Mouse (Mus musculus): ENCODE data around the gene Prkar2b. TPM values are rescaled to one million over a fixed set of nuclear protein-coding genes. Genes with fewer than 3 reads are reported as not detected.

Prkar2b gene
- polyA plus RNA-seq, 1 experiment from 2014 or later, result 22.6 TPM

DNA sequence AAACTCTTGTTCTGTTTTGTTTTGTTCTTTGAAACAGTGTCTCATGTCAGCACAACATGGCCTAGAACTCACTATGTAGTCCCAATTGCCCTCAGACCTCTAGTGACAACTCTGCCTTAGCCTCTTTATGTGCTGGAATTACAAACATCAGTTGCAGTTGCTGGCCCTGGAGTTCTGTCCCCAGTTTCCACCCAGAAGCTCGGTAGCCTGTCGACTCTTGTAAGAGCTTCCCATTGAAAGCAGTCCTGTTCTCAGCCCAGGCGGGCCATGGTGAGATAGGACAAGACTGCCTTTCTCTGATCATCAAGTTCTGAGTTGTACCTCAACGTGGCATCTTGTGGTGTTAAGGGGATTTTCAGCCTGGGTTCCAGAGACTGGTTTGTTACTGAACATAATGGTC, 31.4 kb upstream of the Prkar2b start:
- no peak overlapping the region for H3K4me3 ChIP-seq (replicated peaks; ENCODE audit: low read length)
- no peaks in the 10 kb centered on the region for H3K9me3 ChIP-seq (replicated peaks; ENCODE audit: control insufficient read depth, low read length)
- 89% methylated on average over 4 of the region's 4 CpGs for WGBS
- ATAC-seq (ENCODE audit: insufficient read depth, low FRiP score), result no peak
- H3K27ac ChIP-seq (ENCODE audit: low read length), result no peak overlapping the region
- no peak overlapping the region for H3K4me2 ChIP-seq (ENCODE audit: low read depth, low read length)
- no peaks in the 10 kb centered on the region for H3K27me3 ChIP-seq (ENCODE audit: control insufficient read depth, insufficient read depth, low read length)
- no peaks in the 10 kb centered on the region for H3K36me3 ChIP-seq (ENCODE audit: control insufficient read depth, insufficient read depth, low read length)
- H3K9ac ChIP-seq (ENCODE audit: low read length), result no peak overlapping the region
- no peaks in the 10 kb centered on the region for H3K4me1 ChIP-seq (ENCODE audit: control insufficient read depth, insufficient read depth, low read length)

- H3K4me3 ChIP-seq (replicated peaks; ENCODE audit: low read length), result no peak overlapping the region
Measured at GRCm38 (mm10) chr12:32088566-32088965, 27.5 kb upstream of the Prkar2b start.

GRCm38 (mm10) chr12:32087339-32087738, 26.2 kb upstream of the Prkar2b start:
- H3K4me1 ChIP-seq (ENCODE audit: control insufficient read depth, insufficient read depth, low read length), result no peaks in the 10 kb centered on the region
- WGBS, result 63% methylated on average over 8 of the region's 8 CpGs
- H3K9me3 ChIP-seq (replicated peaks; ENCODE audit: control insufficient read depth, low read length), result no peaks in the 10 kb centered on the region
- ATAC-seq (ENCODE audit: insufficient read depth, low FRiP score), result no peak
- H3K36me3 ChIP-seq (ENCODE audit: control insufficient read depth, insufficient read depth, low read length), result no peaks in the 10 kb centered on the region
- no peak overlapping the region for H3K27ac ChIP-seq (ENCODE audit: low read length)
- no peak overlapping the region for H3K4me2 ChIP-seq (ENCODE audit: low read depth, low read length)
- H3K4me3 ChIP-seq (replicated peaks; ENCODE audit: low read length), result no peak overlapping the region
- no peaks in the 10 kb centered on the region for H3K27me3 ChIP-seq (ENCODE audit: control insufficient read depth, insufficient read depth, low read length)
- H3K9ac ChIP-seq (ENCODE audit: low read length), result no peak overlapping the region

More at GRCm38 (mm10) chr12:32088566-32088965, 27.5 kb upstream of the Prkar2b start:
- no peaks in the 10 kb centered on the region for H3K9me3 ChIP-seq (replicated peaks; ENCODE audit: control insufficient read depth, low read length)
- no peaks in the 10 kb centered on the region for H3K27me3 ChIP-seq (ENCODE audit: control insufficient read depth, insufficient read depth, low read length)
- no peaks in the 10 kb centered on the region for H3K36me3 ChIP-seq (ENCODE audit: control insufficient read depth, insufficient read depth, low read length)
- no peak overlapping the region for H3K9ac ChIP-seq (ENCODE audit: low read length)
- 67% methylated on average over 3 of the region's 3 CpGs for WGBS
- no peaks in the 10 kb centered on the region for H3K4me1 ChIP-seq (ENCODE audit: control insufficient read depth, insufficient read depth, low read length)
- no peak for ATAC-seq (ENCODE audit: insufficient read depth, low FRiP score)
- H3K4me2 ChIP-seq (ENCODE audit: low read depth, low read length), result no peak overlapping the region
- no peak overlapping the region for H3K27ac ChIP-seq (ENCODE audit: low read length)

DNA sequence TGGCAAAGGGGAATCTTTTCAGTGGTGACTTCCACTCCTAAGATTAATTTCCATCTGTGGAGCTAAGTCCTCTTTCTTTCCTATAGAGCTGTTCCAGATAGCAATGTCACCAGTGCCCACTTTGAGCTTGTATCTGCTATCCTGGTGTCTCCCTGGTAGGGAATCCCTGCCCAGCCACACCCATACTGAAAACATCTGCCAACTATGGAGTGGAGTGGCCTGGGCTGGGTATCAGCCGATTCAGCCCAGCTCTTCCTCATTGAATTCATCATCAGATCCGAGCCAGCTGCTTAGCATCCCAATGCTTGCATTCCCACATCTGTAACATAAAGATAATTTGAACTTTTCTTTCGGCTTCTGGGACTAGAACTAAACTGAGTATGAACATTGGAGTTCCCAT, 25.8 kb upstream of the Prkar2b start:
- Histone ChIP-seq H3K4me2 (ENCODE audit: low read depth, low read length) (no peak overlapping the region), H3K9ac (ENCODE audit: low read length) (no peak overlapping the region), H3K27ac (ENCODE audit: low read length) (no peak overlapping the region), H3K9me3 (replicated peaks; ENCODE audit: control insufficient read depth, low read length) (no peaks in the 10 kb centered on the region), H3K4me1 (ENCODE audit: control insufficient read depth, insufficient read depth, low read length) (no peaks in the 10 kb centered on the region), H3K27me3 (ENCODE audit: control insufficient read depth, insufficient read depth, low read length) (no peaks in the 10 kb centered on the region), H3K4me3 (replicated peaks; ENCODE audit: low read length) (no peak overlapping the region), H3K36me3 (ENCODE audit: control insufficient read depth, insufficient read depth, low read length) (no peaks in the 10 kb centered on the region)
- no peak for ATAC-seq (ENCODE audit: insufficient read depth, low FRiP score)
- WGBS, result 65% methylated on average over 3 of the region's 3 CpGs

DNA sequence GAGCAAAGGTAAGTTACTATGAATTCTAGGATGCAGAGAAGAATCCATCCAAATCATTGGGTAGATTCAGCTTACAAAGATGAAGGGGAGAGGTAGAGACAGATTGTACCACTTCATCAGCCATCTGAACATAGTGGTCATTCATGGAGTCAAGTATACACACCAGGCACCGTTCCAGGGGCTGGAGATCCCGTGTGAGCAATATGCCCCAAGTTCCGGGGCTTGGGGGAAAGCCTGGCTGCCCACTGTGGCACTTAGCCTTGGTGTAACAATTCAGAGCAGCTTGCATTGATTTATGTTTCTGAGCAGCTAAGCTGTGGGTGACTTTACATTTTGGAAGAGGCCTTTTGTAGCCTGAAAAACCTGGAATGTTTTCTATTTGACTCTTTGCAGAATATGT, 24.8 kb upstream of the Prkar2b start:
- Histone ChIP-seq H3K4me2 (ENCODE audit: low read depth, low read length) (no peak overlapping the region), H3K9me3 (replicated peaks; ENCODE audit: control insufficient read depth, low read length) (no peaks in the 10 kb centered on the region), H3K27me3 (ENCODE audit: control insufficient read depth, insufficient read depth, low read length) (no peaks in the 10 kb centered on the region), H3K9ac (ENCODE audit: low read length) (no peak overlapping the region), H3K4me1 (ENCODE audit: control insufficient read depth, insufficient read depth, low read length) (no peaks in the 10 kb centered on the region), H3K36me3 (ENCODE audit: control insufficient read depth, insufficient read depth, low read length) (no peaks in the 10 kb centered on the region), H3K4me3 (replicated peaks; ENCODE audit: low read length) (no peak overlapping the region), H3K27ac (ENCODE audit: low read length) (no peak overlapping the region)
- WGBS, result 77% methylated on average over 3 of the region's 3 CpGs
- no peak for ATAC-seq (ENCODE audit: insufficient read depth, low FRiP score)

DNA sequence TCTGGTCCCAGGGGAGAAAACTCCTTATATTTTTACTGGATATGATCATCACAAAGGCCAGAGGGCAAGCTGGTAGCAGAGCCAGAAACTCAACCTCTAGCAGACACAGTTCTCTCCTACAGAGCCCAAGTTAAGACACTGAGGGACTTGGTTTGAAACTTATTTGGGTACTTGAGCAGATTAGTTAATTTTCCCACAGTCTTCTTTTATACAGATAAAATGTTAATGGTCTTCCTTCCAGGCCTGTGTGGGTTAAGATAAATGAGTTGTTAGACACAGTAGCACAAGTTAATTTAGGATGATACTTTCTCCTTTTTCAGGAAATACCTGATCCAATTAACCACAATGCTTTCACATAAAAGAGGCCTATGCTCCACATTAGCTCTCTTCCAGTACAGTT, 24.1 kb upstream of the Prkar2b start:
- H3K9ac ChIP-seq (ENCODE audit: low read length), result no peak overlapping the region
- no peak overlapping the region for H3K4me2 ChIP-seq (ENCODE audit: low read depth, low read length)
- no peaks in the 10 kb centered on the region for H3K9me3 ChIP-seq (replicated peaks; ENCODE audit: control insufficient read depth, low read length)
- H3K27me3 ChIP-seq (ENCODE audit: control insufficient read depth, insufficient read depth, low read length), result no peaks in the 10 kb centered on the region
- ATAC-seq (ENCODE audit: insufficient read depth, low FRiP score), result no peak
- H3K4me3 ChIP-seq (replicated peaks; ENCODE audit: low read length), result no peak overlapping the region
- no peaks in the 10 kb centered on the region for H3K36me3 ChIP-seq (ENCODE audit: control insufficient read depth, insufficient read depth, low read length)
- no peaks in the 10 kb centered on the region for H3K4me1 ChIP-seq (ENCODE audit: control insufficient read depth, insufficient read depth, low read length)
- no peak overlapping the region for H3K27ac ChIP-seq (ENCODE audit: low read length)

DNA sequence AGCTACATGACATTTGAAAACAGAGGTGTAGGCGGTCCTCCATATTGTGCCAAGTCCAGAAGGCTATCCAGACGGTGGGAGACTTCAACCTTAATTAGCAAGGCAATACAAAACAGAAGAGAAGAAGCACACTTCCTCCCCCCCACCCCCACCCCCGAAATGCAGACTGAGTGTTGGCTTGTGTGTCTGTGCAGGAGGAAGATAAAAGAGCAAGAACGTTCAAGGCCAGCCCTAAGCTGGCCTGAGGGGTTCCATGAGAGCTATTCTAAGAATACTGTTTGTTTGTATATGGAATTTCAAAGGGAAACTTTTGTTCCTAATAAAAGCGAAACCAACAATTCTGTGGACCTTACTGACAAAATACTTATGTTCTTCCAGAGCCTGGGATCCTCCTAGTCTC, 23.5 kb upstream of the Prkar2b start:
- no peak overlapping the region for H3K9ac ChIP-seq (ENCODE audit: low read length)
- H3K4me2 ChIP-seq (ENCODE audit: low read depth, low read length), result no peak overlapping the region
- no peaks in the 10 kb centered on the region for H3K36me3 ChIP-seq (ENCODE audit: control insufficient read depth, insufficient read depth, low read length)
- H3K27me3 ChIP-seq (ENCODE audit: control insufficient read depth, insufficient read depth, low read length), result no peaks in the 10 kb centered on the region
- H3K4me3 ChIP-seq (replicated peaks; ENCODE audit: low read length), result no peak overlapping the region
- H3K27ac ChIP-seq (ENCODE audit: low read length), result no peak overlapping the region
- 62% methylated on average over 5 of the region's 5 CpGs for WGBS
- H3K9me3 ChIP-seq (replicated peaks; ENCODE audit: control insufficient read depth, low read length), result no peaks in the 10 kb centered on the region
- no peak for ATAC-seq (ENCODE audit: insufficient read depth, low FRiP score)
- H3K4me1 ChIP-seq (ENCODE audit: control insufficient read depth, insufficient read depth, low read length), result no peaks in the 10 kb centered on the region

DNA sequence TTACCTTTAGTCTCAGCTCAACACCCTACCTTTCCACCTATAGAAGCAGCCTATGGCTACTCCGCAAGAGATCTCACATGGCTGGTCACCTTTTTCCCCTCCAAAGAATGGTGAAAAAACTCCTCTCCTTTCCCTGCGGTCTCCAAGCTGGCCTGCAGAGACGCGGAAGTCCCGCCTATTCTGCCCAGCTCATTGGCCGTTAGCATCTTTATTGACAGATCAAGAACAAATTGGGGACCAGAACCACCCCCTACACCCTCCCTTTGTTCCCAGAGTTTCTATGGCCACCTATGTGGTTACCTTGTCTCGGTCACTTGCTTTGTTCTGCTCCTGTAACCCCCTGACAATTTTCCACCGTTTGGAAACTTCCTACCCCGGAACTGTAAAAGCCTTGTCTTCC, 19.6 kb upstream of the Prkar2b start:
- WGBS, result 82% methylated on average over 9 of the region's 9 CpGs

DNA sequence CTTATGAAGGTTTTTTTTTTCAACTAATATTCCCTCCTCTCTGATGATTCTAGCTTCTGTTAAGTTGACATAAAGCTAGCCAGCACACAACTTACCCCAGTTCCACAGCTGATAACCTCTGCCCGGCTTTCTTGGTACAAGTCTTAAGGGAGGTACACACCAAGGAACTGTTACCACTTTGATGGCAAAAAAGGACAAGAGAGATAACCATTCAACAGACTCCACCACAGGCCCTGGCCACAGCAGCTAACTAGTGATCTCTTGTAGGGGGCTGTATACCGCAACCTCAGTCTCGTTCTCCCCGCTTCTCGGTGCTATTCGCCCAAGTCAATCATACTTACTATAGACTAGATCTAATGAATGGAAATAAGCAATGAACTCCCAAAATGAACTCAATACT, 16.3 kb upstream of the Prkar2b start:
- H3K4me3 ChIP-seq (replicated peaks; ENCODE audit: low read length), result no peak overlapping the region

More for the DNA sequence above, 19.6 kb upstream of the Prkar2b start:
- Histone ChIP-seq H3K36me3 (ENCODE audit: control insufficient read depth, insufficient read depth, low read length) (no peaks in the 10 kb centered on the region), H3K9ac (ENCODE audit: low read length) (no peak overlapping the region), H3K4me1 (ENCODE audit: control insufficient read depth, insufficient read depth, low read length) (no peaks in the 10 kb centered on the region), H3K27me3 (ENCODE audit: control insufficient read depth, insufficient read depth, low read length) (no peaks in the 10 kb centered on the region), H3K4me3 (replicated peaks; ENCODE audit: low read length) (no peak overlapping the region), H3K9me3 (replicated peaks; ENCODE audit: control insufficient read depth, low read length) (no peaks in the 10 kb centered on the region), H3K27ac (ENCODE audit: low read length) (no peak overlapping the region), H3K4me2 (ENCODE audit: low read depth, low read length) (no peak overlapping the region)
- ATAC-seq (ENCODE audit: insufficient read depth, low FRiP score), result no peak

More for the DNA sequence above, 16.3 kb upstream of the Prkar2b start:
- Histone ChIP-seq H3K27me3 (ENCODE audit: control insufficient read depth, insufficient read depth, low read length) (no peaks in the 10 kb centered on the region), H3K9ac (ENCODE audit: low read length) (no peak overlapping the region), H3K4me1 (ENCODE audit: control insufficient read depth, insufficient read depth, low read length) (no peaks in the 10 kb centered on the region), H3K36me3 (ENCODE audit: control insufficient read depth, insufficient read depth, low read length) (no peaks in the 10 kb centered on the region), H3K4me2 (ENCODE audit: low read depth, low read length) (no peak overlapping the region), H3K27ac (ENCODE audit: low read length) (no peak overlapping the region), H3K9me3 (replicated peaks; ENCODE audit: control insufficient read depth, low read length) (peaks cover 3% of the 10 kb centered on the region; the same call in 1 of the 2 replicates)
- no peak for ATAC-seq (ENCODE audit: insufficient read depth, low FRiP score)
- 93% methylated on average over 6 of the region's 6 CpGs for WGBS

Data from stomach, embryonic 16.5 days (tissue).